Mouse (Mus musculus) embryo, embryonic 11.5 days (tissue): ENCODE measurements around the gene Traf3.

Experiments
- DNase-seq: peaks from one replicate; pipeline ENCODE4 v3.0.0-alpha.2; 2012; ENCODE audit warnings: low read depth, low spot score

The Traf3 gene

DNA sequence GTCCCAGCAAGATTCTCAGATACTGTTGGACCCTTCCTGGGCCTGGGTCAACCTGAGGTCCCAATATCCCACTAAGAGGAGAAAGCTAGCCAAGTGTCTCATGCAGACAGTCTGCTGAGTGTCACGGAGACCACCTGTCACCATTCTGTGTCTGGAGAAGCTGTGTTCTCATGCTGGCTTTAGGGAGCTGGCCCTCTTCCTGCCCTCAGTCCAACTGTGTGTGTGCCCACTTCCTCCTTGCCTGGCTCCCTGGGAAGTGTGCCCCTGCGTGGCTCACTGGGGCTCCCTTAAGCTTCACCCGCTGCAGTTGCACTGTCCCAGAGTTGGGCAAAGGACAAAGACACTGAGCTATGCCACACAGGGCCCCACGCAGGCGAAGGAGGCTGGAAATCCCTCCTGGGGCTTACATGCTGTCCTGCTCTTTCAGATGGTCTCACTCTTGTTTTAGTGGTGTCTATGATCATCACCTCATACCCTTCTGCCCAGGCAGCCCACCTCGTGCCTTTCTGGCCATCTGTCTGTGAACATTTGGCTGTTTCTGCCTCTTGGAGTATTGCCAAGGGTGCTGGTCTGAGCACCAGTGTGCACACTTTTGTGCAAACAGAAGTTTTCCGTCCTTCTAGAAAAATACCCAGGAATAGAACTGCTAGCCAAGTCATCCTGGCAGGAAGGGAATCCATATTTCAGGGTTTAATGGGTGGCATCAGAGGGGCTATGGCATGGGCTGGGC, 13.0 kb upstream of the Traf3 start:
- DNase-seq, result no peak

DNA sequence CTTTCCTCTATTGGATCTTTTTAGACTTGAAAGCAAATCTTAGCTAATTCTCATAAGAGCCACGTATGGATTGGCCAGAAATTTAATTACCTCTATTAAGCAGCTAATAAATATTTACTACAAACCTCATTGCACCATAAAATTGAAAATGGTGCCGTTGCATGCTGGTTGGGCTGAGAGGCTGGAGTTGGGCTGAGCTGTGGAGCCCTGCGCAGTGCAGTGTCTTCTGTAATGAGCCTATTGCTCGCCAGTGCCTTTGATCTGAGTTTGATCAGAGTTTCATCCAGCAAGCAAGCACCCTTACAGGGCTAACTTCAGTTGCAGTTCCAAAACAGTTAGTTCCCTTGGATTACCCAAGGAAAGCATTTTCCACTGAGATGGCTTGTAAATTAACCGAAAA, 12.2 kb upstream of the Traf3 start:
- no peak for DNase-seq

DNA sequence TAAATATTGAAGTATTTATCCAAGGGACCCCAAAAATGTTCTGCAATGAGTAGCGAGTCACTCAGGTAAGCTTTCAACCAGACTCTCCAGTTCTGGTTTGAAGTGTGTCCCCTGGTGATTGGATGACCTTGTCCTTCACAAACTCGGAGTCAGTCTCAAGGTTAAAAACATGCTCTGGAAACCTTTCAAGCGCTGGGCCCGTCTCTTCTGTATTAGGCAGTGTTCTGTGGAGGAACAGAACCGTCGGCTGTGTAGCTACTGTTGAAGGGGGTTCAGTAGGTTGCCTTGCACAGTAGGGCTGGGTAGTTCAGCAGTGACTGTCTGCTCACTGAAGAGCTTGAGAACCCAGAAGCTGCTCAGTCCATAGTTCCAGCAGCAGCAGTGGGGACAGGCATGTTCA, 11.5 kb upstream of the Traf3 start:
- DNase-seq, result no peak

DNA sequence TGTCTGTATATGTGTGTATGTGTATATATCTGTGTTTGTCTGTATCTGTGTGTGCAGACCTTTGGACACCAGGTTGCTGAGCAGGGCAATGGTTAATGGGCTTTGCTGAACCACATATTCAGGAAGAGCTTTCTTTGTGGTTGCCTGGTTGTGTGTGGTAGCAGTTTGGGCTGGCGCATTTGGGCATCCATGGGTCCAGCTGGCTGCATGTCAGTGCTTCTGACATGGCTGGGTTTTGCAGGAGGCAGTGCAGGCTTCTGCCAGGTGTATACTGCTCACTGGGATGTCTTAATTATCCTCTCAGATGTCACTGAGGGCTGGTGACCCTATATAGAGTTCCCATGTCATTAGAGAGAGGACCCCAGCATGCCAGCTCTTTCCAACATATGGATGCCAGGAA, 10.4 kb upstream of the Traf3 start:
- DNase-seq, result no peak

DNA sequence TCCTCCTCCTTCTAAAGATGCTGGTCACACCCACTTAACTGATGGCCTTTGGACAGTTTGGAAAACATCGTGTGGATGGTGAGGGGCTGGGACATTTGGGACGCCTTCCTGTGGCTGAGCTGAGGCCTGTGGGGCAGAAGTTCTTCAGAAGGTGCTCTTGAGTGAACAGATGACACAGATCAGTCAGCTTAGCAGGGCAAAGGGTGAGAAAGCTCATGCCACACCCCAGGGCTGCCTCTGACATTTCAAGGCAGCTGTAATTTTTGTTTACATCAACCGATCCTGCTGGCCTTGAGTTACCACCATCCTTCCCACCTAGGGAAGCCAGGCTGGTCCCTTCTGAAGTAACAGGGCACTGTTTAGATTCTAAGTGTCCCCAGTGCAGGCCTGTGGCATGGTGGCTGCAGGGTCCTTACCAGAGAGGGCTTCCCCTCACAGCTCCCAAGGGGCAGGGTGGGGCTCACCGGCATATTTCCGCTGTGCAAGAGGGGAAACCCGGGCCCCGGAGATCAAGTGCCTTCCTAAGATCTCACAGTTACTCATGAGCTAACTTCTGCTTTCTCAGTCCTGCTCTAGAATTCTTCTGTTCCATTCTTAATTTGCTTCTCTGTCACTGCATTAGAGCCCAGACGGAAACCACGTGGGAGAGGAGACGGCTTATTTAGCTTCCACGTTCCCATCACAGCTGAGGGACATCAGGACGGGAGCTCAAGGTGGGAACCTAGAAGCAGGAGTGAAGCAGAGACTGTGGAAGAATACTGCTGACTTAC, 6.3 kb upstream of the Traf3 start:
- no peak for DNase-seq

DNA sequence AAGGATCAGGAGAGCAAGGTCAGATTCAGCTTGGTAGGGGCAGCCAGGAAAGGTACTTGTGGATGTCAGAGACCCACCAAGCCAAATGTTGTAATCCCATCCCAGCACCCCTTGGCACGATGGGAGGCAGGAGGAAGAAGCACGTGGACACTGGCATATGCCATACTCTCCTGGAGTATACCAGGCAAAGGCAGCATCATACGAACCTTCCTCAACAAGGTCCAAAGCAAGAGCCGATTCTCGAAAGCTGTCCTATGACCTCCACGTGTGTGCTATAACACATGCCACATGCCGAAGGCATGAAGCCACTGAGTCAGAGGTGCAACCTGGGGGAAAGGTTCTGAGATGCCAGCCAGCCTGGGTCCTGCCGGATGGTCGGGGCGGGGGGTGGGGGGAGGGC, 5.3 kb upstream of the Traf3 start:
- no peak for DNase-seq

DNA sequence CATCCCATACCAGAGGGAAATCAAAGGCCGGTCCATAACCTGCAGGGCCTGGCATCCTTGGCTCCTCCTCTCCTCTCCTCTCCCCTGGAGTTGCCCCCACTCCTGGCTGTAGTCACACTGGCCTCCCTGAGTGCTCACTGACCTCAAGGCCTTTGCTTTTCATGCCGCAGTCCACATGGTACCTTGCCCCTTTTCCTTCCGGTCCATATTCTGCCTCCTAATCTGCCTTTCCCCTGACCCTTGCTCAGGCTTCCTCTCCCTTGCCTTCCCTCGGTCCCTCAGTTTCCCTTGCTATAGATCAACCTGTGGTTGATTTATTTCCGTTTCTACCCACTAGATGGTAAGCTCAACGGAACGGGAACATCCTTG, 4.2 kb upstream of the Traf3 start:
- no peak for DNase-seq

DNA sequence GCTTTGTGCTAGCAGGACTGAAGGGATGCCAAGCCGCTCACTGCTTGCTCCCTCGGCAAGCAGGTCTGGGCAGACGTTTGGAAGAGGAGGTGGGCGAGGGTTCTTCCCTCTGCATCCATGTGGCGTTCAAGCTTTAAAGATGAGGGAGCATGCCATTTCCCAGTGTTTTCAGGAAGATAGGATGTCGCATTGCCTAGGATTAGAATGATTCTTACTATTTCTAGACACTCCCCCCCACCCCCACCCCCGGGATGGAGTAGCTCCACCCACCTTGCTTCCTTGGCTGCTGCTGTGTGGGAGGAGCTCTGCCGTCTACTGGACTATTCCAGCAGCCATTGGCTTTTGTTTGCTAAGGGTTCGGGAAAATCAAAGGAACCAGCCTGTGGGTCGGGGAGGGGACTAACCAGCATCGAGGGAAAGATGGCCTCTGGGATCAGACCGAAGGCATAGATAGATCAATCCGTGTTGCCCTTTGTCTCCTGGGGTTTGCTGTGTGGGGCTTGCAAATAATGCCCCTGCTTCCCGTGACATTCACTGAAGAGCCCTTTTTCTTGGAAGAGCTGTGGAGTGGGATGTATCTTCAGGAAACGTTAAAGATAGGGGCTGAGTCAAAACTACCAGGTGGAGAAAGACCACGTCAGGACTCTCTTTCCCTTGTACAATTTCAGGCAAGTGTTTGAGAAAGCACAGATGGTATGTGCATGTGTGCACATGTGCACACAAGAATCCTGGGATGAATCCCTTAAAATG, 3.7 kb upstream of the Traf3 start:
- DNase-seq, result peak; percentile 55

DNA sequence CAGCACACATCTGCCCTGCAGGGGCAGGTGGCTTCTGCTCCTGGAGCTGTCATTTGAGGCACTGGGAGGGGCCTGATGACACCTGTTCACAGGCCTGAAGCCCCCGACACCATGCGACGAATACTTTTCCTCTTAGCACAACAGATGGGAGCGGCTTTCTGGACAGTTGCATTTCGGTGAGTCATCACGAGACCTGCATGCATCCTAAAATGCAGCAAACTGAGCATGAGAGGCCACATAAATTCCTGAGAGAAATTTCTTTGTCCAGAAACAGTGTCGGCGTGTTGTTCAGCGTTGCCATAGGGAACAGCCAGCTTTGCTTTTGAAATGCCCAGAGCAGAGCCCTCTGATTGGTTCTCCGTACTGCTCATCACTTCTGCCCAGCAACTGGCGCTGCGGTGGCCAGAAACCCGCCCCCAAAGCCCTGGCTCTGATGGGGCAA, 1.8 kb upstream of the Traf3 start:
- DNase-seq, result peak; percentile 83

DNA sequence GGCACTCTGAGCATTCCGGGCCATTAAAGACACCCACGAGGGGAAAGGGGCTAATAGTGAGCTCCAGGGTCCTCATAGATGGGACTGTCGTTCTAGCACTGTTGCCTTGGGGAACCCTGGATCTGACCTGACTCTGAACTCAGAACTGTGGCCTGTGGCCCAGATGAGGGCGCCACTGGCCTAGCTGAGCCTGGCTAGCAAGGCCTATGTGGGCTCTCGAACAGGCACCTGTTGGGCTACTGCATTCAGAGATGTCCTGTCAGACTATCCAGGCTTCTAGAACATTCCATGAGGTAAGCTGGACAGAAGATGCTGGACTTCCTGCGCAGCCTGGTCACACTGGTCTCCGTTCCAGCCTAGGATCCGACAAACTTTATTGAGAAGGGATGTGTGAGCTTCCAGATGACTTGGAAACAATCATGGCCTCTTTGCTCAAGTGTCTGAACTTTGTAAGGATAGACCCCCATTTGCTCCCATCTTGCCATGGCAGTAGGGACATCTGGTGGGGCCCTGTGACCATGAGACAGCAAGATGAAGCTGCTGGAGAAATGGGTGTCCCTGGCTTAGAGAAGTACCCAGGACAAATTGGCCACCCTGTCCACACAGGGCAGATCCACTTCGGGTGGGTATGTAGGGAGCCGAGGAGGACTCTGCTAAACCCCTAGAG, 891 bp upstream of the Traf3 start:
- no peak for DNase-seq

DNA sequence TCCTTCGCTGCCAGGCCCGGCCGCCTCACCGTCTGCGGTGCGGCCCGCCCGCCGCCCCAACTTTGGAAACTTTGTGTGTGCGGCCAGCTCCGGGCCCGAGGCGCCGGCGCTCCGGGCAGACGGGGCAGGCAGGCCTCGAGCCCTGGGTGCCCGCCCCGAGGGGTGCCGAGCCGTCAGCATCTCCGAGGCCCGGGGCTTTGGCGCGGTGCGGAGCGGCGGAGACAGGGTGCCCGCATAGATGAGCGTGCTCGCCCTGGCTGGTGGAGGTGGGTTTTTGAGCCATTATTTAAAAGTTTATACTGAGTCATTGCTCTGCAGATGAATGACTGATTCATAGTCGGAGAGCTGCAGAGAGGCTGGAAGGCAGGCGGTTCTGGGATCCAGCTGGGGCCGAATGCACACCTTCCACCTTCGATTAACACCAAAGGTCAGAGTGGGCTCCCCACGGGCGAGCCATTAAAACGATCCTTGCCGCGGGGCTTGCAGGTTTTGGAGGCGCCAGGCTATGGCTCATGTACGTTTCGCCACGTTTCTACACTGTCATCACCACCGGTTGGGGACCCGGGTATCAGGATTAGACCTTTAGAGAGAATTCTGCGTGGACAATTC, 615 bp downstream of the Traf3 start:
- no peak for DNase-seq

DNA sequence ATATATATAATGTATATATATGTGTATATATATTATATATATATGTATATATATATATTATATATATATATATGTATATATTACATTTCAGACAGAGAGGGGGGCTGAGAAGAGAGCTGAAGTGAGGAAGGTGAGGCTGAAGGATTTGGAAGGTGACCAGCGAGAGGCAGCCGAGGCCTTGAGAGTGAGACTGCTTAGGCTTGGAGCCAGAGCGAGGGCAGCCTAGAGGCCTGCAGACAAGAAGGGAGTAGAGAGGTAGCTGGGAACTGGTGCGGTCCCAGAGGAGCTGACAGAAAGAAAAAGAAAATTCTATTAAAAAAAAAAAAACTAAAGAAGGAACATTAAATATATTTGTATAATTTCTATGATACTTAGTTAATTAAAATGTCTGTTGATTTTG, 2.7 kb downstream of the Traf3 start:
- DNase-seq, result no peak

DNA sequence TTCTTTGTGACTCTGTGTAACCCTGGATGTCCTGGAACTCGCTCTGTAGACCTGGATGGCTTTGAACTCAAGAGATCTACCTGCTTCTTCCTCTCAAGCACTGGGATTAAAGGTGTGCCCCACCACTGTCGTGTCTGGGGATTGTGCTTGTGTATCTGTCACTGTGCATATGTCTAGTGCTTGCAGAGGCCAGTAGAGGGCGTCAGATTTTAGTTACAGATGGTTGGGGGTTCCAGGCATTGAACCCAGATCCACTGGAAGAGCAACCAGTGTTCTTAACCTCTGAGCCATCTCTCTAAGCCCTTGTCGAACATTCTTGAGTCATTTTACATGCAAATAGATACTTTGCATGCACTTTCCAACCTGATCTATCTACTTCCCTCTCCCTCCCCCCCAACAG, 12.6 kb downstream of the Traf3 start:
- no peak for DNase-seq

DNA sequence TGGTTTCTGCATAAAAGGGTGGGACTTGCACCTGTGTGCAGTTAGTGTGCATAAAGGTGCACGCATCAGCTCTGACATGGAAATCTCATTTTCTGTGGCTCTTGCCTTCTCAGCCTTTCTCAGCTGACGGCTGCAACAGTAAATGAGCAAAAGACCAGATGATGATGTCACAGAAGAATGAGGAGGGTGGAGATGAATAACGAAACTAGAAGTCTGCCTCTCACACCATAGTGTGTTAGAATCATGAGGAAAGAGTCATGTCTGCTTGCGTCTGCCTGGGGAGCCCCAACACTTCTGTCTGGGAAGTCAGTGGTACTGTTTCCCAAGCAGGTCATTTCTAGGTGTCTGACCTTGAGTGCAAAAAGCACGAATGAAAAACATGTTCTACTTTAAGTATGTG, 15.7 kb downstream of the Traf3 start:
- DNase-seq, result no peak

DNA sequence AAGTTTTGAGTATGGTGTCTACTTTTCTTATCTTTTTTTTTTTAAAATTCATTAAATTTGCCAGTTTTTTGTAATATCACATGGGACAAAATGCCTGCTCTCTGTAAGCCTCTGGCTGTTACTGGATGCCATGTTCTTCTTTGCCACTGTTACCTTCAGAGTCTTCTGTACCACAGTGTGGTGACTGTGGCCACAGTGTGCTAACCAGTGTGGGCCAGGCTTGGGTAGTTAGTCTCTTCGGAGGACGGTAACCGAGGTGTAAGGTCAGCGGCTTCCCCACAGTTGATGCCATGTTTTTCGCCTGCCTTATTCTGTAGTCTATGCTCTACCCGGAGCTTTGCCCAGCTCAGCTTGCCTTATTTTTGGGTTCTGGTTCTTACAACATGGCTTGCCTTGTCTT, 16.2 kb downstream of the Traf3 start:
- no peak for DNase-seq

DNA sequence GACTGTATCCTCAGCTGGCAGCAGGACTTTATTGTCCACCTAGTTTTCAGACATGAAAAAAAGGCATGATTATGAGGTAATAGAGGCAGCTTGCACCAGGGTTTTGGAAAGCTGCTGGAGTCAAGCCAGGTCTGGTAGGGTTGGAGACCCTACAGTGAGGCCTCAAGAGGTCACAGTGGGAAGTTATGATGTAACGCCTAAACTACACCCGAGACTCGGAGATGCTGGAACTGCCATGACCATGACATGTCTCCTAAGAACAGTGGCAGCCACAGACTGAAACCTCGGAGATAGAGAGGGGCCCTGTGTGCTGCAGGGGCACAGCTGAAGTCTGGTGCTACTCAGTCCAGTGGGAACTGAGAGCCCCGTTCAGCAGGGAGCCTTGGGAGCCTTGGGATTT, 18.3 kb downstream of the Traf3 start, which contains the start of gene 4930595D18Rik:
TSS of gene 4930595D18Rik (minus strand) at position 16 of the 400 bp plus-strand sequence.
- no peak for DNase-seq

DNA sequence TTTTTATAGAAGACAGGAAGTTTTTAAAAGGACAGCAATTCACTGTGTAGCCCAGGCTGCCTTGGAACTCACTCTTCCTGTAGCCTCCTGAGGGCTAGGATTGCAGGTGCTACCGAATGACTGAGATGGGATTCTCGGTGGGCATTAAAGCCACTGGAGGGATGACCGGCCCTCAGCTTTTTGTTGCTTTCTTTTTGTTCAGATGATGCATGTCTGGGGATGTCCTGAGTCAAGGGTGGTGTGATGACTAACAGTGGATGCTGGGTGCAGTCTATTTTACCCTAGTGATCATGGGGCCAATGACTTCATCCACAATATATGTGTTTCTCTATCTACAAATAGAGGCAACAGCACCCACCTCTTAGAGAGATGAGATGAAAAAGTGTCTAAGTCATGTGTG, 20.8 kb downstream of the Traf3 start:
- no peak for DNase-seq

DNA sequence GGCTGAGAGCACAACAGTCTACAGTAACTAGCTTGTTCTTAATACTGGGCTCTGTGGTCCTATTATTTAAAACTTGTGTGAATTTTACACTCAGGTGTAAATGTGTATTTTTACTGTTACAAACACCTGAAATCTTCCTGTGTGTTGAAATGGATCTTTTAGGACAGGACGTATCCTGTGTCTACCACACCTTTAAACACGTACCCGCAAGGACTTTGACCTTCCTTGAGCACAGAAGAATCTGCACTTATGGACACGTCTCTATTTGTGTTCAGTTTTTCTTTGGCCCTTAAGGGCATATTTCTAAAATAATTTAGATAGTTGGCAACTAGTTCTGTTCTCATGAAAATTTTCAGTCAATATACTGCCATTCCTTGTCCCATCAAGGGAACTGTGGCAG, 22.1 kb downstream of the Traf3 start:
- no peak for DNase-seq

DNA sequence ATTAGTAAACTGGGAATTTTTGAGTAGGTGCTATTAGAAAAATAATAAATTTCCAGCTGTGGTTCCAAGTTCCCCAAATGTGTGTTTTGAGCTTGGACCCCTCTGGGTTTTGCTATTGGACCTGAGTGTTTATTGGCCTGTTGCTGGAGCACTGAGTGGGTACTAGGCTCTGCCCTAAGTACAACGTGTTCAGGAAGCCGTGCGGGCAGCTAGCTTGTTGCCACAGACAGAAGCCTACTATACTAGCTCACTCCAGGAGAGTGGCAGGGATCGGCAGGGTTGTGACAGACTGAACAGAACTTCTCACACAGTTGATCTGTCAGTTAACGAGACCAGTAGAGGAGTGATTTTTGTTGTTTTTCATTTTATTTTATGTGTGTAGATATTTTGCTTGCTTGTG, 24.2 kb downstream of the Traf3 start:
- DNase-seq, result no peak

DNA sequence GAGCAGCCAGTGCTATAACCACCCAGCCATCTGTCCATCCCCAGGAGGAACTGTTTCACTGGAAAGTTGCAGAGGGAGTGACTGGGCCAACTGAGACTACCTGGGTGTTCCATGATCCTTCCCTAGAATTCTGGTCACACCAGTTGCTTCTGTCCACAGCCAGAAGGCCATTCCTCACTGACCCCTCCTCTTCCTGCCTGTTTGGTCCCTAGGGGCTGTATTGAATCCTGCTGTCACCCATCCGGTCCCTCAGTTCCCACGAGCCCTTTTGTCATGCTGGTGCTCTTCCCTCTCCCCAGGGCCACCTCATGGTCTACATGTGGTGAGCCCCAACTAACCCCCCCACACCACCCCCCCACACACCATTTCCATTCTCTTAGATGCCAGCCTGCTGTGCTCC, 24.7 kb downstream of the Traf3 start:
- no peak for DNase-seq

DNA sequence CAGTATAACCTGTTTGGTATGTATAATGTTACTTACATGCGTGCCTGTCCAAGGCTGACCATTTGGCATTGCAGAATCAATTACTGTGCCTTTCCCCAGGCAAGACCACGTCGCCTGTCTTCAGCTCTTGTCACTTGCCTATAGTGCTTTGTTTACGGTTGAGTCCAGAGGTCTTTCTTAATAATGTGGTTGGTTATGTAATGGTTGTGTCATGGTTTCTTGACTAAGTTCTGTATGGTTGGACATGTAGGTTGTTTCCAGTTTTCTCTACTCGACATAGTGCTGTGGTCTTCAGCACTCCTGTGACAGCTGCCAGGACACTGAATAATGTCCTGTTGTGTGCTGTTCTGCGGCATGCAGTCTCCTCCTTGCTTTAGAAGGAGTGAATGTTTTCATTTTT, 26.6 kb downstream of the Traf3 start:
- no peak for DNase-seq

DNA sequence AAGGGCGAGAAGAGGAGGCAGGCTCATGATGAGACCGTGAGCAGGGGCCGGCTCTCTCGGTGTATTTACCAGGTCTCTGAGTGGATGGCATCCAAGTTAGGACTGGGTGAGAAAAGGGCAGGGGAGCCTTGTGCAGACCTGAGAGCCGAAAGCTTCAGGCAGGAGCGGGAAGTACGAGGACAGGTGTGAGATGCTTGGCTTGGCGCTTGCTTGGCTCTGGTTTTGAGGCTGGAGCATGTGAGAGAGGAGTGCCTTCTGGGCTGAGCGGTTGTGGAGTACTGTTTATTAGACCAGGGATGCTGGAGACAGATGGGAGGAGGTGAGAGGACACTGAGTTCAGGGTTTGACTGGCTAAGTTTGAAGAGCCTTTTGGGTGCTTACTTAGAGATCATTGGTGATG, 27.2 kb downstream of the Traf3 start:
- no peak for DNase-seq
